Mouse (Mus musculus): ENCODE measurements around the gene Rnf187.

DNA sequence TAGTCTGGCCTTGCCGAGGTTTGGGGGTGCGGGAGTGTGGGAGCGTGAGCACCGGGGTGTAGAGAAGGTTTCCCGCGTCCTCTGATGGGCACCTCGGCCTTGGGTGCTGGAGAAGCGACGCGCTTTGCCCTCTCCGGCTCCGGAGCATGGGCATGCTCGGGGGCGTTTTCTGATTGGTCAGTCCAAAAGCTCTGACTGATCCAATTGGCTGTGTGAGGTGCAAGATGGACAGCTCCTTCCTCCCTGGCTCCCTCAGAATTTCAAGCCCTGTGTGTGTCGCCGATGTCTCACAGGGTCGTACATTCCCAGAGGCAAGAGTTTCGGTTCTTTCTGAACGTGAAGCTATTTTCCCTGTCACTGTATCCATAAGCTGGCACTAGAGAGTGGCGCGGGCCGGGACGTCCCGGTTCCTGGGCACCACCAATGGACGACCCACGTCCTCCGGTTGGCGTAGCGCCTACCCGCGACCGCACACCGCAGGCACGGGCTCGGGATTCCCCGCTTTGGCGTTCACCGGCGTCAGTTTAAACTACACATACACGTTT lies 21.3 kb upstream of the Rnf187 start:
- TF ChIP-seq GATA1 (IDR thresholded peaks at IDR 0.05; ENCODE audit: borderline replicate concordance, low read length): no peak
- no peak for TF ChIP-seq FLI1 (IDR thresholded peaks at IDR 0.05; ENCODE audit: low read length)

Data from megakaryocyte, embryonic 14.5 days (primary cell).